ENCODE assay signal across 10 mouse cellular contexts in genomic region chr7:98482551-98483267, GRCm38 (mm10). TPM values are rescaled to one million over a fixed set of nuclear protein-coding genes. Genes with fewer than 3 reads are reported as not detected.
DNase-seq lines count a peak whose midpoint lies in the region; ATAC-seq and TF ChIP-seq lines count a peak whose summit lies in the region.
"Had no signal": no experiment of that assay in that cellular context is flagged by ENCODE, and none has a peak within 500 bp of the region (broad histone marks: within the 10 kb centered on the region; RNA-seq: fewer than 3 reads in every experiment).

No protein-coding gene starts in this region.

- WGBS in heart, adult 2 months: 44% methylated on average over 12 of the region's 12 CpGs
- 52% methylated on average over 12 of the region's 12 CpGs for WGBS in embryonic facial prominence, embryonic 11.5 days
- WGBS in intestine, embryonic 14.5 days: 45% methylated on average over 12 of the region's 12 CpGs
- WGBS in liver, embryonic 15.5 days (ENCODE audit: insufficient replicate concordance): 39% methylated on average over 12 of the region's 12 CpGs
- 68% methylated on average over 12 of the region's 12 CpGs for WGBS in hindbrain, embryonic 14.5 days

- H3K9me3 ChIP-seq in embryonic facial prominence, embryonic 11.5 days (replicated peaks; ENCODE audit: control insufficient read depth, low read length): no peaks in the 10 kb centered on the region
- H3K9me3 ChIP-seq in intestine, embryonic 14.5 days (ENCODE audit: control insufficient read depth, low read length): no peaks in the 10 kb centered on the region
- H3K9me3 ChIP-seq in liver, embryonic 15.5 days (replicated peaks): no peaks in the 10 kb centered on the region
- no peaks in the 10 kb centered on the region for H3K9me3 ChIP-seq in hindbrain, embryonic 14.5 days (ENCODE audit: control insufficient read depth, low read length)

- TF ChIP-seq EP300 in heart, adult 2 months (IDR thresholded peaks at IDR 0.05; ENCODE audit: insufficient read depth, low read depth, low read length): no peak

- H3K27me3 ChIP-seq in heart, adult 2 months (ENCODE audit: control insufficient read depth, insufficient read depth, low read length): no peaks in the 10 kb centered on the region
- no peaks in the 10 kb centered on the region for H3K27me3 ChIP-seq in embryonic facial prominence, embryonic 11.5 days (ENCODE audit: control insufficient read depth, insufficient read depth, low read length)
- 0 out of 2 replicates have a peak, but pooled peaks cover 4% of the 10 kb centered on the region for H3K27me3 ChIP-seq in intestine, embryonic 14.5 days (replicated peaks; ENCODE audit: control insufficient read depth, insufficient read depth, low read length)
- peaks cover 2% of the 10 kb centered on the region; the same call in 1 of the 2 replicates for H3K27me3 ChIP-seq in liver, embryonic 15.5 days
- H3K27me3 ChIP-seq in hindbrain, embryonic 14.5 days (ENCODE audit: control insufficient read depth, insufficient read depth, low read length): no peaks in the 10 kb centered on the region

- no peak overlapping the region for H3K4me2 ChIP-seq in embryonic facial prominence, embryonic 11.5 days (ENCODE audit: low read depth, low read length)
- 0 out of 2 replicates have a peak overlapping the region, but pooled peaks have one; percentile 2 for H3K4me2 ChIP-seq in intestine, embryonic 14.5 days (ENCODE audit: low read length)
- H3K4me2 ChIP-seq in liver, embryonic 15.5 days: no peak overlapping the region
- no peak overlapping the region for H3K4me2 ChIP-seq in hindbrain, embryonic 14.5 days (replicated peaks)

- intact Hi-C loops in heart, adult 2 months (cut with DNase I): loop anchor here (5.0 to 10.0 kb wide), 2 partner anchors 40 to 352 kb away; partner anchors contain the start of gene Wnt11

- H3K9ac ChIP-seq in heart, adult 2 months (ENCODE audit: low read depth, low read length): peak overlapping the region; percentile 36; the same call in 1 of the 2 replicates
- H3K9ac ChIP-seq in embryonic facial prominence, embryonic 11.5 days (replicated peaks; ENCODE audit: low read length): peak overlapping the region; percentile 15; the same call in 1 of the 2 replicates
- H3K9ac ChIP-seq in intestine, embryonic 14.5 days (ENCODE audit: low read length): peak overlapping the region; percentile 23; the same call in 1 of the 2 replicates
- no peak overlapping the region for H3K9ac ChIP-seq in liver, embryonic 15.5 days
- H3K9ac ChIP-seq in hindbrain, embryonic 14.5 days: no peak overlapping the region

- no peak overlapping the region for H3K4me3 ChIP-seq in heart, adult 2 months
- H3K4me3 ChIP-seq in embryonic facial prominence, embryonic 11.5 days (ENCODE audit: low read depth, low read length): no peak overlapping the region
- H3K4me3 ChIP-seq in intestine, embryonic 14.5 days (ENCODE audit: low read depth, low read length): no peak overlapping the region
- no peak overlapping the region for H3K4me3 ChIP-seq in liver, embryonic 15.5 days (replicated peaks)
- no peak overlapping the region for H3K4me3 ChIP-seq in hindbrain, embryonic 14.5 days (replicated peaks; ENCODE audit: low read length)

- TF ChIP-seq POLR2A in heart, adult 2 months (IDR thresholded peaks at IDR 0.05; ENCODE audit: insufficient read depth, low read depth, low read length): no peak

- H3K36me3 ChIP-seq in heart, adult 2 months (ENCODE audit: control insufficient read depth, insufficient read depth, low read length): no peaks in the 10 kb centered on the region
- no peaks in the 10 kb centered on the region for H3K36me3 ChIP-seq in embryonic facial prominence, embryonic 11.5 days (replicated peaks; ENCODE audit: control insufficient read depth, insufficient read depth, low read depth, low read length)
- no peaks in the 10 kb centered on the region for H3K36me3 ChIP-seq in intestine, embryonic 14.5 days (ENCODE audit: control insufficient read depth, insufficient read depth, low read length)
- no peaks in the 10 kb centered on the region for H3K36me3 ChIP-seq in liver, embryonic 15.5 days (replicated peaks)
- no peaks in the 10 kb centered on the region for H3K36me3 ChIP-seq in hindbrain, embryonic 14.5 days (replicated peaks; ENCODE audit: control insufficient read depth, insufficient read depth)

- peak; percentile 55 to 61 for DNase-seq in heart, adult 2 months
- no peak for DNase-seq in heart, adult 8-10 months (ENCODE audit: low spot score)
- DNase-seq in embryonic facial prominence, embryonic 11.5 days (ENCODE audit: low spot score): no peak
- peak; percentile 61 for DNase-seq in intestine, embryonic 14.5 days (ENCODE audit: low spot score)
- DNase-seq in hindbrain, embryonic 14.5 days (ENCODE audit: low spot score): no peak
- no peak for DNase-seq in spleen, postnatal 10 days (ENCODE audit: low spot score in 2 of 2)
- DNase-seq in adrenal gland, adult 18-20 months (ENCODE audit: low spot score in 2 of 2): no peak

- H3K27ac ChIP-seq in heart, adult 2 months: peak overlapping the region; percentile 82
- H3K27ac ChIP-seq in embryonic facial prominence, embryonic 11.5 days (replicated peaks; ENCODE audit: low read depth, low read length): no peak overlapping the region
- peak overlapping the region; percentile 60 for H3K27ac ChIP-seq in intestine, embryonic 14.5 days (ENCODE audit: low read depth)
- H3K27ac ChIP-seq in liver, embryonic 15.5 days (replicated peaks): peak overlapping the region; percentile 38; the same call in 1 of the 2 replicates
- H3K27ac ChIP-seq in hindbrain, embryonic 14.5 days: no peak overlapping the region

- ATAC-seq in embryonic facial prominence, embryonic 11.5 days (replicated peaks; ENCODE audit: insufficient number of reproducible peaks, low FRiP score, low TSS enrichment, low read depth): no peak
- ATAC-seq in intestine, embryonic 14.5 days (replicated peaks; ENCODE audit: low FRiP score, low TSS enrichment, low read depth): no peak; the same call in 1 of the 2 replicates
- 0 out of 2 replicates have a peak, but pooled peaks have one; percentile 18 for ATAC-seq in liver, embryonic 15.5 days (ENCODE audit: insufficient read depth)
- no peak for ATAC-seq in hindbrain, embryonic 14.5 days (ENCODE audit: low FRiP score)

- no peak for TF ChIP-seq CTCF in heart, adult 2 months (IDR thresholded peaks at IDR 0.05)

- peaks cover 22% of the 10 kb centered on the region for H3K4me1 ChIP-seq in heart, adult 2 months (ENCODE audit: control insufficient read depth, insufficient read depth, low read length)
- peaks cover 2% of the 10 kb centered on the region; the same call in 1 of the 2 replicates for H3K4me1 ChIP-seq in embryonic facial prominence, embryonic 11.5 days (ENCODE audit: control insufficient read depth, insufficient read depth, low read length)
- peaks cover 22% of the 10 kb centered on the region for H3K4me1 ChIP-seq in intestine, embryonic 14.5 days (replicated peaks; ENCODE audit: control insufficient read depth, insufficient read depth, low read length)
- no peaks in the 10 kb centered on the region for H3K4me1 ChIP-seq in liver, embryonic 15.5 days (replicated peaks)
- peaks cover 6% of the 10 kb centered on the region for H3K4me1 ChIP-seq in hindbrain, embryonic 14.5 days (replicated peaks; ENCODE audit: control insufficient read depth, insufficient read depth, low read length)

- no peaks in the 10 kb centered on the region for H3K79me2 ChIP-seq in heart, adult 2 months (replicated peaks; ENCODE audit: control insufficient read depth, insufficient read depth, low read length)

RNA-seq across cellular contexts. Expression of gene Lrrc32, which starts 6.4 kb away (rescaled TPM):
- 10 to 100 TPM; 13.6 to 13.7 TPM for total RNA-seq in heart, adult 2 months (2021)
- 14.5 and 21.9 TPM in 2 replicates for polyA plus RNA-seq in heart, adult 2 months (2012; rRNA removed)
- 10 to 100 TPM in 3 of 4 experiments, 1 to 10 TPM in 1; 7.7 to 17.3 (median 12.2) TPM for total RNA-seq in heart, adult 8-10 months (2022)
- polyA plus RNA-seq in embryonic facial prominence, embryonic 11.5 days (2014; fragmentation: Nextera tagmentation; extraction: Ambion mirVana): 2.6 and 3.0 TPM in 2 replicates
- 13.0 and 14.9 TPM in 2 replicates for polyA plus RNA-seq in intestine, embryonic 14.5 days (2014; fragmentation: Nextera tagmentation; extraction: Ambion mirVana)
- 5.6 and 6.0 TPM in 2 replicates for polyA plus RNA-seq in liver, embryonic 15.5 days (2015; fragmentation: Nextera tagmentation; extraction: Ambion mirVana)
- 5.1 and 7.2 TPM in 2 replicates for polyA plus RNA-seq in hindbrain, embryonic 14.5 days (2014; fragmentation: Nextera tagmentation; extraction: Ambion mirVana)
- total RNA-seq in adrenal gland, adult 18-20 months (2021): 10 to 100 TPM; 12.7 to 28.1 TPM

RNA-seq across cellular contexts. Expression of gene Gucy2d, which starts 42.5 kb away (rescaled TPM):
- under 1 TPM in 1 of 2 experiments, not detected in 1; 0.21 TPM for total RNA-seq in heart, adult 2 months (2021)
- 0.20 TPM in 1 of 2 replicates, not detected in the other for polyA plus RNA-seq in heart, adult 2 months (2012; rRNA removed)
- under 1 TPM in 3 of 4 experiments, not detected in 1; 0.12 to 0.20 (median 0.16) TPM for total RNA-seq in heart, adult 8-10 months (2022)
- polyA plus RNA-seq in embryonic facial prominence, embryonic 11.5 days (2014; fragmentation: Nextera tagmentation; extraction: Ambion mirVana): not detected in 2 replicates
- not detected in 2 replicates for polyA plus RNA-seq in intestine, embryonic 14.5 days (2014; fragmentation: Nextera tagmentation; extraction: Ambion mirVana)
- not detected in 2 replicates for polyA plus RNA-seq in liver, embryonic 15.5 days (2015; fragmentation: Nextera tagmentation; extraction: Ambion mirVana)
- polyA plus RNA-seq in hindbrain, embryonic 14.5 days (2014; fragmentation: Nextera tagmentation; extraction: Ambion mirVana): 0.19 and 0.39 TPM in 2 replicates
- not detected for total RNA-seq in adrenal gland, adult 18-20 months (2021)
- total RNA-seq: adrenal gland, postnatal 36 days; CH12.LX had no signal

Comparison
In these comparisons a context has a peak if more than half of its experiments do, and no peak if none do; other contexts are left out.
1. DNase-seq: peak in heart, adult 2 months (2 of 2) and intestine, embryonic 14.5 days (single experiment); none in heart, adult 8-10 months (single experiment), embryonic facial prominence, embryonic 11.5 days (single experiment), hindbrain, embryonic 14.5 days (single experiment), spleen, postnatal 10 days (0 of 2) and adrenal gland, adult 18-20 months (0 of 2).
2. H3K27ac ChIP-seq: peak in heart, adult 2 months (single experiment), intestine, embryonic 14.5 days (single experiment) and liver, embryonic 15.5 days (single experiment); none in embryonic facial prominence, embryonic 11.5 days (single experiment) and hindbrain, embryonic 14.5 days (single experiment).
3. H3K9ac ChIP-seq: peak in heart, adult 2 months (single experiment), embryonic facial prominence, embryonic 11.5 days (single experiment) and intestine, embryonic 14.5 days (single experiment); none in liver, embryonic 15.5 days (single experiment) and hindbrain, embryonic 14.5 days (single experiment).